Mouse (Mus musculus): ENCODE results near the gene Samd4. TPM values are rescaled to one million over a fixed set of nuclear protein-coding genes. Genes with fewer than 3 reads are reported as not detected.

Gene Samd4
- total RNA-seq, 2 experiments from 2014 or later: 50.6 to 52.6 TPM

- no peak for DNase-seq
- no peak overlapping the region for H3K27ac ChIP-seq
- TF ChIP-seq CTCF (IDR thresholded peaks at IDR 0.05): no peak
- intact Hi-C loops (cut with DNase I): loop anchor here (5.0 kb wide), 1 partner anchor 54 kb away; no protein-coding TSS in a partner anchor
- H3K4me3 ChIP-seq: no peak overlapping the region
These were observed 140.9 kb downstream of the Samd4 start for GRCm38 (mm10) chr14:47023529-47023928.

- intact Hi-C loops (cut with DNase I): no loop called here
- Histone ChIP-seq H3K27ac (peak overlapping the region; percentile 75), H3K4me3 (no peak overlapping the region)
- DNase-seq: peak; percentile 43
- no peak for TF ChIP-seq CTCF (IDR thresholded peaks at IDR 0.05)
These were observed 144.9 kb downstream of the Samd4 start for GRCm38 (mm10) chr14:47027431-47028118.

GRCm38 (mm10) chr14:47031542-47031941 lies 148.9 kb downstream of the Samd4 start:
- no peak for DNase-seq
- intact Hi-C loops (cut with DNase I): no loop called here
- Histone ChIP-seq H3K27ac (no peak overlapping the region), H3K4me3 (no peak overlapping the region)
- TF ChIP-seq CTCF (IDR thresholded peaks at IDR 0.05): no peak

- Histone ChIP-seq H3K4me3 (no peak overlapping the region), H3K27ac (no peak overlapping the region)
- no peak for TF ChIP-seq CTCF (IDR thresholded peaks at IDR 0.05)
- intact Hi-C loops (cut with DNase I): no loop called here
- DNase-seq: no peak
These were observed 149.5 kb downstream of the Samd4 start for GRCm38 (mm10) chr14:47032140-47032539.

GRCm38 (mm10) chr14:47033423-47033822 lies 150.8 kb downstream of the Samd4 start:
- DNase-seq: no peak
- no peak for TF ChIP-seq CTCF (IDR thresholded peaks at IDR 0.05)
- Histone ChIP-seq H3K27ac (no peak overlapping the region), H3K4me3 (no peak overlapping the region)
- intact Hi-C loops (cut with DNase I): no loop called here

- TF ChIP-seq CTCF (IDR thresholded peaks at IDR 0.05): peak; percentile 28; the same call in 1 of the 2 replicates
- intact Hi-C loops (cut with DNase I): no loop called here
- no peak for DNase-seq
- no peak overlapping the region; the same call in 1 of the 2 replicates for H3K27ac ChIP-seq
- no peak overlapping the region for H3K4me3 ChIP-seq
These were observed 159.0 kb downstream of the Samd4 start for GRCm38 (mm10) chr14:47041699-47042098.

- DNase-seq: no peak
- intact Hi-C loops (cut with DNase I): no loop called here
- no peak overlapping the region for H3K4me3 ChIP-seq
- H3K27ac ChIP-seq: no peak overlapping the region
- TF ChIP-seq CTCF (IDR thresholded peaks at IDR 0.05): no peak
These were observed 166.4 kb downstream of the Samd4 start for GRCm38 (mm10) chr14:47049051-47049450.

- DNase-seq: no peak
- no peak overlapping the region for H3K4me3 ChIP-seq
- intact Hi-C loops (cut with DNase I): loop anchor here (5.0 kb wide), 1 partner anchor 40 kb away; no protein-coding TSS in a partner anchor
- no peak for TF ChIP-seq CTCF (IDR thresholded peaks at IDR 0.05)
- no peak overlapping the region for H3K27ac ChIP-seq
These were observed 169.3 kb downstream of the Samd4 start for GRCm38 (mm10) chr14:47051743-47052610.

GRCm38 (mm10) chr14:47053101-47053500 lies 170.4 kb downstream of the Samd4 start:
- DNase-seq: no peak
- H3K4me3 ChIP-seq: no peak overlapping the region
- intact Hi-C loops (cut with DNase I): loop anchor here (5.0 kb wide), 1 partner anchor 41 kb away; no protein-coding TSS in a partner anchor
- H3K27ac ChIP-seq: no peak overlapping the region
- TF ChIP-seq CTCF (IDR thresholded peaks at IDR 0.05): no peak

GRCm38 (mm10) chr14:47053824-47054223 lies 171.2 kb downstream of the Samd4 start:
- DNase-seq: no peak
- intact Hi-C loops (cut with DNase I): loop anchor here (5.0 kb wide), 1 partner anchor 42 kb away; no protein-coding TSS in a partner anchor
- Histone ChIP-seq H3K4me3 (no peak overlapping the region), H3K27ac (no peak overlapping the region)
- no peak for TF ChIP-seq CTCF (IDR thresholded peaks at IDR 0.05)

- H3K27ac ChIP-seq: no peak overlapping the region
- H3K4me3 ChIP-seq: no peak overlapping the region
- intact Hi-C loops (cut with DNase I): no loop called here
- TF ChIP-seq CTCF (IDR thresholded peaks at IDR 0.05): no peak
- no peak for DNase-seq
These were observed 176.3 kb downstream of the Samd4 start for GRCm38 (mm10) chr14:47058969-47059368.

GRCm38 (mm10) chr14:47065067-47065466 lies 182.4 kb downstream of the Samd4 start:
- DNase-seq: no peak
- no peak overlapping the region for H3K27ac ChIP-seq
- intact Hi-C loops (cut with DNase I): no loop called here
- no peak overlapping the region for H3K4me3 ChIP-seq
- TF ChIP-seq CTCF (IDR thresholded peaks at IDR 0.05): no peak

- no peak for TF ChIP-seq CTCF (IDR thresholded peaks at IDR 0.05)
- DNase-seq: no peak
- H3K4me3 ChIP-seq: no peak overlapping the region
- intact Hi-C loops (cut with DNase I): no loop called here
- no peak overlapping the region for H3K27ac ChIP-seq
These were observed 184.2 kb downstream of the Samd4 start for GRCm38 (mm10) chr14:47066901-47067300.

Data from gastrocnemius, adult 2 months (tissue).